Mouse (Mus musculus) subcutaneous adipose tissue, adult 2 months (tissue): ENCODE data around the gene Atxn7. TPM values are rescaled to one million over a fixed set of nuclear protein-coding genes. Genes with fewer than 3 reads are reported as not detected.

ENCODE experiments used
- polyA plus RNA-seq: library from polyadenylated mRNA; depleted of rRNA; stranded (reverse); fragments of >200 nt; gene quantifications from 2 replicates; pipeline ENCODE4 v1.2.3, GENCODE M21; 2012; ENCODE audit warnings: low replicate concordance; rRNA removed

The Atxn7 gene
- polyA plus RNA-seq: 22.3 and 29.3 TPM in 2 replicates

GRCm38 (mm10) chr14:13961401-13962112, at the start of gene Atxn7, which contains the start of gene Thoc7:
Atxn7 (plus strand) TSS chr14:13961440.
Thoc7 (minus strand) TSS chr14:13961852.

GRCm38 (mm10) chr14:13914387-13915082, 46.7 kb upstream of the Atxn7 start, which contains the start of gene Gm281:
Gm281 (minus strand) TSS chr14:13914478.

DNA sequence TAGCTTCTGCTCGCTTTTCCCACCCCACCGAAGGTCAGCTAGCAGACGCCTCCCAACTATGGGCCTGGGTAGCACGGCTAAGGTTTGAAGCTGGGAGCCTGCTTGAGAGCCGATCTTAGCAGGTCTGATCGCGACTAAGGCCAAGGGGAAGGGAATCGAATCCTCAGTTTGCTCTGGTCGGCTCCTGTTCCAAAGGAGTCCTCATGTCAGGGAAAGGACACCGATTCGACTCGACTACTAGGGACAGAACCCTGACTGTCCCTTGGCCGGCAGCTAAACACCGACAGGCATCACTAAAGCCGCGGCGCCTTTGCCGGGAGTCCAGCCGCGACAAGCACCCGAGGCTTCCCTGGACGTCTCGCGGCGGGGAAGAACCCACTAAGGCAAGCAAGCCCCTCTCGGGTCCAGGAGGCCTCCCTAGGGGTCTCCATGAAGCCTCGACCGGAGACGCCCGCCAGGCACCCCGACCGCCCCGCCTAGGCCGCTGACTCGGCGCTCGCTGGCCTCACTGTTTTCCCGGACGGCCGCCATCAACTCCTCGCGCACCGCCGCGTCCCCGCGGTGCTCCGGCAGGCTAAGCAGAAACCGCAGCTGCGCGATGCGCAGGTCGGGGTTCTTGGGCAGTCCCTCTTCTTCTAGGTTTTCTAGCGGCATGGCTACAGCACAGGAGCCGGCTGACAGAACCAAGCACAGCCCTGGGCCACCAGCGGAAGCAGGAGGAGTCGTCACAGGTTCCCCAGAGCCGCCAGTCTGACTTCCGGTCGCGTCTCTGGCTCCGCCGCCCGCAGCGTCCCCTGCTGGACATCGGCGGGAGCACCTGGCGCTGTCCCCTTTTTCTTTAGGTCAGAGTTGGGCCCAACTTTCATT, 159.2 kb downstream of the Atxn7 start, which contains the start of gene Psmd6:
Psmd6 (minus strand) TSS at position 755 of the 867 bp plus-strand sequence.

Other genes starting within 250 kb of the Atxn7 start
- gene Gm281, start 47.0 kb upstream of the Atxn7 start, polyA plus RNA-seq: not detected in 2 replicates
- gene Thoc7, start 412 bp downstream of the Atxn7 start, polyA plus RNA-seq: 28.3 and 29.2 TPM in 2 replicates
- 31.5 and 43.6 TPM in 2 replicates for gene Psmd6, start 159.5 kb downstream of the Atxn7 start, polyA plus RNA-seq
- gene Olfr720, start 225.4 kb downstream of the Atxn7 start, polyA plus RNA-seq: not detected in 2 replicates